Mouse (Mus musculus) megakaryocyte, embryonic 14.5 days (primary cell): ENCODE results near the gene Fmnl1. TPM values are rescaled to one million over a fixed set of nuclear protein-coding genes. Genes with fewer than 3 reads are reported as not detected.

Experiments used
- H3K27me3 ChIP-seq: replicated peaks from 2 replicates; pipeline ENCODE3; 2012; ENCODE audit warnings: inconsistent platforms
- H3K36me3 ChIP-seq: replicated peaks from 2 replicates; pipeline ENCODE3; 2012; ENCODE audit warnings: low read length, inconsistent platforms, mixed read lengths
- H3K4me1 ChIP-seq: 2 replicates; pipeline ENCODE4 v1.6.1; 2012; ENCODE audit warnings: inconsistent platforms
- H3K4me3 ChIP-seq: replicated peaks from 2 replicates; pipeline ENCODE3; 2012; ENCODE audit warnings: moderate library complexity, mild to moderate bottlenecking, inconsistent platforms
- H3K9me3 ChIP-seq: 2 replicates; pipeline ENCODE4 v1.6.1; 2012; ENCODE audit warnings: inconsistent platforms
- FLI1 ChIP-seq: IDR thresholded peaks from 2 replicates; pipeline ENCODE4 v1.6.1; 2012; ENCODE audit warnings: low read length, inconsistent platforms, mixed read lengths
- GATA1 ChIP-seq: IDR thresholded peaks from 3 replicates; pipeline ENCODE4 v1.6.1; 2012; ENCODE audit warnings: mixed read lengths, low read length, inconsistent platforms, borderline replicate concordance
- polyA plus RNA-seq: library from polyadenylated mRNA; stranded (reverse); fragments of >175 nt; gene quantifications from 2 replicates; pipeline ENCODE4 v1.2.3, GENCODE M21; 2012; ENCODE audit warnings: low replicate concordance; ENCODE audit not compliant: insufficient read depth

The Fmnl1 gene
- polyA plus RNA-seq, 1 experiment = 36.6 TPM

- H3K4me1 ChIP-seq = peaks cover 43% of the 10 kb centered on the region
- peaks cover 4% of the 10 kb centered on the region for H3K27me3 ChIP-seq
- H3K36me3 ChIP-seq = no peaks in the 10 kb centered on the region
- no peak overlapping the region for H3K4me3 ChIP-seq
- peaks cover 8% of the 10 kb centered on the region for H3K9me3 ChIP-seq
- no peak for TF ChIP-seq FLI1
- TF ChIP-seq GATA1 = no peak
These were observed 9.5 kb upstream of the Fmnl1 start for GRCm38 (mm10) chr11:103161449-103161848.

- H3K36me3 ChIP-seq = no peaks in the 10 kb centered on the region
- peaks cover 43% of the 10 kb centered on the region for H3K4me1 ChIP-seq
- no peak overlapping the region for H3K4me3 ChIP-seq
- peaks cover 12% of the 10 kb centered on the region for H3K9me3 ChIP-seq
- H3K27me3 ChIP-seq = peaks cover 4% of the 10 kb centered on the region
- TF ChIP-seq FLI1 = no peak
- TF ChIP-seq GATA1 = no peak
These were observed 8.8 kb upstream of the Fmnl1 start for GRCm38 (mm10) chr11:103162132-103162531.

- no peaks in the 10 kb centered on the region for H3K36me3 ChIP-seq
- peaks cover 29% of the 10 kb centered on the region for H3K4me1 ChIP-seq
- no peak overlapping the region for H3K4me3 ChIP-seq
- H3K27me3 ChIP-seq = peaks cover 11% of the 10 kb centered on the region
- peaks cover 12% of the 10 kb centered on the region for H3K9me3 ChIP-seq
- TF ChIP-seq GATA1 = no peak
These were observed 6.5 kb upstream of the Fmnl1 start for GRCm38 (mm10) chr11:103164391-103164790.

- peaks cover 55% of the 10 kb centered on the region for H3K4me1 ChIP-seq
- peak overlapping the region; percentile 26 for H3K4me3 ChIP-seq
- H3K27me3 ChIP-seq = peaks cover 50% of the 10 kb centered on the region
- TF ChIP-seq GATA1 (no peak), FLI1 (no peak)
- no peaks in the 10 kb centered on the region for H3K36me3 ChIP-seq
- H3K9me3 ChIP-seq = peaks cover 12% of the 10 kb centered on the region
These were observed 2.1 kb upstream of the Fmnl1 start for GRCm38 (mm10) chr11:103168690-103169390.

- Histone ChIP-seq H3K4me1 (peaks cover 58% of the 10 kb centered on the region), H3K9me3 (peaks cover 12% of the 10 kb centered on the region), H3K4me3 (no peak overlapping the region), H3K27me3 (peaks cover 48% of the 10 kb centered on the region), H3K36me3 (no peaks in the 10 kb centered on the region)
- TF ChIP-seq FLI1 (no peak), GATA1 (no peak)
These were observed 1.2 kb upstream of the Fmnl1 start for GRCm38 (mm10) chr11:103169664-103170063.

GRCm38 (mm10) chr11:103170111-103170493 lies 805 bp upstream of the Fmnl1 start:
- Histone ChIP-seq H3K4me1 (peaks cover 63% of the 10 kb centered on the region), H3K9me3 (peaks cover 12% of the 10 kb centered on the region), H3K27me3 (peaks cover 48% of the 10 kb centered on the region), H3K36me3 (no peaks in the 10 kb centered on the region), H3K4me3 (peak overlapping the region; percentile 92)
- no peak for TF ChIP-seq GATA1
- no peak for TF ChIP-seq FLI1

- no peak for TF ChIP-seq GATA1
- no peak for TF ChIP-seq FLI1
- peak overlapping the region; percentile 92 for H3K4me3 ChIP-seq
- H3K27me3 ChIP-seq = peaks cover 48% of the 10 kb centered on the region
- no peaks in the 10 kb centered on the region for H3K36me3 ChIP-seq
- peaks cover 71% of the 10 kb centered on the region for H3K4me1 ChIP-seq
- peaks cover 5% of the 10 kb centered on the region for H3K9me3 ChIP-seq
These were observed 346 bp downstream of the Fmnl1 start for GRCm38 (mm10) chr11:103171286-103171620.

- Histone ChIP-seq H3K27me3 (peaks cover 48% of the 10 kb centered on the region), H3K9me3 (no peaks in the 10 kb centered on the region), H3K36me3 (no peaks in the 10 kb centered on the region), H3K4me3 (peak overlapping the region; percentile 92), H3K4me1 (peaks cover 77% of the 10 kb centered on the region)
- no peak for TF ChIP-seq FLI1
- no peak for TF ChIP-seq GATA1
These were observed 940 bp downstream of the Fmnl1 start for GRCm38 (mm10) chr11:103171703-103172391.

- H3K4me1 ChIP-seq = peaks cover 84% of the 10 kb centered on the region
- H3K36me3 ChIP-seq = no peaks in the 10 kb centered on the region
- H3K27me3 ChIP-seq = peaks cover 46% of the 10 kb centered on the region
- TF ChIP-seq FLI1 = no peak
- TF ChIP-seq GATA1 = no peak
- H3K9me3 ChIP-seq = no peaks in the 10 kb centered on the region
- peak overlapping the region; percentile 92 for H3K4me3 ChIP-seq
These were observed 1.6 kb downstream of the Fmnl1 start for GRCm38 (mm10) chr11:103172392-103173040.

- H3K36me3 ChIP-seq = no peaks in the 10 kb centered on the region
- H3K4me3 ChIP-seq = peak overlapping the region; percentile 52
- TF ChIP-seq FLI1 = no peak
- TF ChIP-seq GATA1 = no peak
- no peaks in the 10 kb centered on the region for H3K9me3 ChIP-seq
- H3K4me1 ChIP-seq = peaks cover 91% of the 10 kb centered on the region
- peaks cover 46% of the 10 kb centered on the region for H3K27me3 ChIP-seq
These were observed 2.3 kb downstream of the Fmnl1 start for GRCm38 (mm10) chr11:103173041-103173770.
